Mouse (Mus musculus) forebrain, embryonic 14.5 days (tissue): ENCODE data around the gene Rere. TPM values are rescaled to one million over a fixed set of nuclear protein-coding genes. Genes with fewer than 3 reads are reported as not detected.

Experiments used
- ATAC-seq: fragments of 200-750 bp; cut with Nextera tagmentation; 2 replicates; pipeline ENCODE4 v1.8.0; 2017; ENCODE audit warnings: mild to moderate bottlenecking, moderate library complexity
- DNase-seq: peaks from one replicate; pipeline ENCODE4 v3.0.0-alpha.2; 2015; ENCODE audit warnings: low spot score
- H3K27ac ChIP-seq: fragments of 300-500 bp; sonication (generic); 2 replicates; pipeline ENCODE4 v1.5.1; 2014; ENCODE audit warnings: low read depth, mild to moderate bottlenecking, control low read depth, low read length, moderate library complexity
- H3K27me3 ChIP-seq: fragments of 300-500 bp; sonication (generic); replicated peaks from 2 replicates; pipeline ENCODE4 v1.6.1; 2014; ENCODE audit warnings: low read length, control low read depth, mixed read lengths; ENCODE audit not compliant: control insufficient read depth, insufficient read depth
- H3K36me3 ChIP-seq: fragments of 300-500 bp; sonication (generic); 2 replicates; pipeline ENCODE4 v1.6.1; 2014; ENCODE audit warnings: low read length, control low read depth; ENCODE audit not compliant: control insufficient read depth, insufficient read depth
- H3K4me1 ChIP-seq: fragments of 300-500 bp; sonication (generic); 2 replicates; pipeline ENCODE4 v1.6.1; 2014; ENCODE audit warnings: antibody characterized with exemption, low read length, control low read depth; ENCODE audit not compliant: control insufficient read depth, insufficient read depth
- H3K4me2 ChIP-seq: fragments of 300-500 bp; sonication (generic); 2 replicates; pipeline ENCODE4 v1.6.1; 2014; ENCODE audit warnings: mild to moderate bottlenecking, control low read depth, low read length
- H3K4me3 ChIP-seq: fragments of 300-500 bp; sonication (generic); 2 replicates; pipeline ENCODE4 v1.5.1; 2014; ENCODE audit warnings: low read depth, low read length, control low read depth
- H3K9ac ChIP-seq: fragments of 300-500 bp; sonication (generic); 2 replicates; pipeline ENCODE4 v1.6.1; 2014; ENCODE audit warnings: mild to moderate bottlenecking, low read length, control low read depth, moderate library complexity
- H3K9me3 ChIP-seq: fragments of 300-500 bp; sonication (generic); replicated peaks from 2 replicates; pipeline ENCODE4 v1.6.1; 2016; ENCODE audit warnings: low read length, control low read depth, mixed read lengths; ENCODE audit not compliant: control insufficient read depth
- WGBS: fragments of 180-500 bp; shearing (Covaris S2); extraction: QIAGEN DNeasy Blood & Tissue Kit; methylation state at CpG from one replicate; pipeline ENCODE4 v1.1.7; 2014; 5-methylcytosine and 5-hydroxymethylcytosine counted together
- polyA plus RNA-seq: library from polyadenylated mRNA; unstranded; fragments of >200 nt; fragmentation: Nextera tagmentation; extraction: Ambion mirVana; gene quantifications from 2 replicates; pipeline ENCODE4 v1.2.1, GENCODE M21; 2014

Gene Rere
- polyA plus RNA-seq, result 21.2 and 25.1 TPM in 2 replicates

GRCm38 (mm10) chr4:150281018-150281761 is at the start of gene Rere:
Rere (plus strand) TSS chr4:150281646.
- H3K27me3 ChIP-seq, result no peaks in the 10 kb centered on the region
- peak within 1 kb of the TSS; percentile 99 for H3K27ac ChIP-seq
- peaks cover 14% of the 10 kb centered on the region; the same call in 1 of the 2 replicates for H3K4me1 ChIP-seq
- peak within 1 kb of the TSS; percentile 98 for H3K9ac ChIP-seq
- peak; percentile 98 for DNase-seq
- no peaks in the 10 kb centered on the region for H3K9me3 ChIP-seq
- peak within 1 kb of the TSS; percentile 80 for H3K4me2 ChIP-seq
- H3K4me3 ChIP-seq, result peak within 1 kb of the TSS; percentile 100
- under 1% methylated on average over 60 of the region's 60 CpGs for WGBS
- ATAC-seq, result peak; percentile 99
- H3K36me3 ChIP-seq, result no peaks in the 10 kb centered on the region

DNA sequence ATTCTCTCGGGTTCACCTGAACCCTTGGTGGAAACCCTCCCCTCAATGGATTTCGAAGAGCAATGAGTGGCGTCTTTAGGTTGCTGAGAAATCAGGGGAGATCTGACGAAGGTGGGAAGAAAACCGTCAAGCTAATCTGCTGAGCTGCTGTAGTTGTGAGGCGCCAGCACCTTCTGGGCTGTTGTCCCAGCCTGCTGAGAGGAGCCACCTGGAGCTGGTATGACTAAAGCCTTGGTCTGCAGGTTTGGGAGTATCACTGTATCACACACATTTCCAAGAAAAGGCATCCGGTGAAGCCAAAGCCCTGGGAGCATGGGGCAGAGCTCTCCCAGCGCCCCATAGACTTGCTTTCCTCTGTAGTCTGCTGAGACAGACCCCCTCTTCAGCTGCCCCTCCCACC is 49.6 kb upstream of the Rere start:
- DNase-seq, result no peak
- Histone ChIP-seq H3K9me3 (no peaks in the 10 kb centered on the region), H3K9ac (no peak overlapping the region), H3K4me2 (no peak overlapping the region), H3K4me3 (no peak overlapping the region), H3K27ac (no peak overlapping the region), H3K4me1 (peaks cover 20% of the 10 kb centered on the region), H3K27me3 (no peaks in the 10 kb centered on the region), H3K36me3 (no peaks in the 10 kb centered on the region)
- WGBS, result 54% methylated on average over 8 of the region's 8 CpGs
- ATAC-seq, result no peak

DNA sequence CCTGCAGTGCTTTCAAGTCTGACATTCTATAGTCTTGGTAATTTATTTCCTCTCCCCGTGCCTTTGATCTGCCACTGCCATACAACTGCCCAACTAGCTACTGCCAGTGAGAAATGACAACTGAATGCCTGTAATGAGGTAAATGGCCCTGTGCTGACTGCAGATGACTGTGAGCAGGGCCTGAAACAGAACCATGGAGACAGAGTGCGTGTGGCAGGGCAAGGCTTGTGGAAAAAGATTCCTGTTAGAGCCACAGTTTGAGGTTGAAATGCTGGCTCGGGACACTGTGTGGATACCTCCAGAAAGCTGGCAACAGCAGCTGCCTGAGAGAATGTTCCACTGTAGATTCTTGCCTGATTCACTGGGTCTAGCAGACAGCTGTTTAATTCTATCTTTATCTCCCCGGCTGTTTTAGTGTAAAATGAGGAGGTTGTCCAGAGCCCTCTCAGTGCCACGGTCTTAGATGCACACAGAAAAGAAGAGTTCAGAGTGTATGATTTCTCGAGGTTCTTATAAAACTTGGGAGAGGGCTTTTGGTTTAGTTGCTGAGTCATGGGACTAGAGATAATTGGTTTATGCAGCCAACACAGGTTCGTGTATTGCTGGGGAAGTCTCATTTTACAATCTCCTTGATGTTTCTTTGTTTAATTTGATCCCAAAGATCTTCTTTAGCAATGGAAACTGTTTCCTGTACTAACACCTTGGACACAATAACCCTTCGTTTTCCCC is 46.7 kb upstream of the Rere start:
- no peak overlapping the region for H3K9ac ChIP-seq
- no peaks in the 10 kb centered on the region for H3K36me3 ChIP-seq
- H3K4me2 ChIP-seq, result no peak overlapping the region
- 18% methylated on average over 8 of the region's 8 CpGs for WGBS
- H3K9me3 ChIP-seq, result no peaks in the 10 kb centered on the region
- H3K27me3 ChIP-seq, result no peaks in the 10 kb centered on the region
- H3K4me3 ChIP-seq, result no peak overlapping the region
- H3K27ac ChIP-seq, result peak overlapping the region; percentile 17
- ATAC-seq (no peak), DNase-seq (no peak)
- peaks cover 29% of the 10 kb centered on the region for H3K4me1 ChIP-seq

- Histone ChIP-seq H3K27me3 (no peaks in the 10 kb centered on the region), H3K9me3 (no peaks in the 10 kb centered on the region), H3K9ac (no peak overlapping the region), H3K4me2 (no peak overlapping the region), H3K4me3 (no peak overlapping the region), H3K27ac (no peak overlapping the region), H3K36me3 (peaks cover 6% of the 10 kb centered on the region), H3K4me1 (peaks cover 26% of the 10 kb centered on the region)
- DNase-seq, result no peak
- 65% methylated on average over 4 of the region's 4 CpGs for WGBS
- ATAC-seq, result no peak
Measured at GRCm38 (mm10) chr4:150235585-150235984, 45.9 kb upstream of the Rere start.

GRCm38 (mm10) chr4:150236031-150236430 is 45.4 kb upstream of the Rere start:
- peaks cover 21% of the 10 kb centered on the region for H3K4me1 ChIP-seq
- DNase-seq (no peak), ATAC-seq (no peak)
- H3K36me3 ChIP-seq, result peaks cover 9% of the 10 kb centered on the region
- peak overlapping the region; percentile 85 for H3K4me3 ChIP-seq
- no peaks in the 10 kb centered on the region for H3K9me3 ChIP-seq
- H3K27me3 ChIP-seq, result no peaks in the 10 kb centered on the region
- peak overlapping the region; percentile 99 for H3K27ac ChIP-seq
- H3K4me2 ChIP-seq, result peak overlapping the region; percentile 91
- peak overlapping the region; percentile 88; the same call in 1 of the 2 replicates for H3K9ac ChIP-seq
- 83% methylated on average over 8 of the region's 8 CpGs for WGBS

GRCm38 (mm10) chr4:150236521-150237481 is 44.6 kb upstream of the Rere start, which contains the start of gene Eno1:
Eno1 (plus strand) TSS chr4:150236721.
- DNase-seq (peak; percentile 98), ATAC-seq (peak; percentile 97)
- no peaks in the 10 kb centered on the region for H3K27me3 ChIP-seq
- H3K4me2 ChIP-seq, result peak within 1 kb of the TSS; percentile 91
- no peaks in the 10 kb centered on the region for H3K9me3 ChIP-seq
- WGBS, result under 1% methylated on average over 74 of the region's 78 CpGs
- peaks cover 17% of the 10 kb centered on the region for H3K36me3 ChIP-seq
- H3K27ac ChIP-seq, result peak within 1 kb of the TSS; percentile 99
- H3K9ac ChIP-seq, result peak within 1 kb of the TSS; percentile 88
- peaks cover 19% of the 10 kb centered on the region for H3K4me1 ChIP-seq
- H3K4me3 ChIP-seq, result peak within 1 kb of the TSS; percentile 85

DNA sequence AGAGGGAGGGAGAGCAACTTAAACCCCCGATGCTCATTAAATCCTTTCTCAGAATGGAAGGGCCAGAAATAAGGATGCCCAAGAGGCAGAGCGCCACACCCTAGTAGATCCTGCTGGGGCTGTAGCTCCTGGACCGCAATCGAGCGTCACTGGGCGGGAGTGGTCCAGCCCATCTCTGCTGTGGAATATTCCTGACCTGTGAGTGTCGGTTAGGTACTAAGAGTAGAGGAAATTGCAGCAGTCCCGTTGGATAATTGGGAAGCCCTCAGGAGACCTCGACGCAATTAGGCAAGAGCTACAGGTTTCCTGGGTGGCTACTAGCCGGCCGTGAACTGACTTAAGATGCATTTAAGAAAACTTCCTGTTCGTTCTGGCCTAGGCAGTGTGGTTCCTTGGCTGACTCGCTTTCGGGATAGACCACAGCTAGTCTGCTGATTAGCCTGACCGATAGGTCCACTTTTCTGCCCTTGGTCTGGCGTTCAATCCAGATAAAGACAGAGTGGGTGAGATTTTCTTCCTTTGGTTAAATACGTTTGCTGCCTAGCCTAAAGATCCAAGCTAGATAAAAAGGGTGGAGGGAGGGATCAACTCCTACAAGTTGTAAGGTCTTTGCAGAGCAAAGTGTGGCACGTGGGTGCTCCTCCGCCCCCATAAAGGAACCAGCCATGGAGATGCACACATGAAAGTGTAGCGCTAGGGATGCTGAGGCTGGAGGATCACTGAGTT is 43.6 kb upstream of the Rere start:
- DNase-seq, result no peak
- H3K36me3 ChIP-seq, result peaks cover 27% of the 10 kb centered on the region
- no peaks in the 10 kb centered on the region for H3K27me3 ChIP-seq

More for the DNA sequence above, 43.6 kb upstream of the Rere start:
- no peak for ATAC-seq
- Histone ChIP-seq H3K9ac (peak overlapping the region; percentile 88), H3K4me2 (peak overlapping the region; percentile 91), H3K27ac (peak overlapping the region; percentile 99; the same call in 1 of the 2 replicates), H3K9me3 (no peaks in the 10 kb centered on the region), H3K4me3 (peak overlapping the region; percentile 85), H3K4me1 (peaks cover 19% of the 10 kb centered on the region)
- under 1% methylated on average over 21 of the region's 21 CpGs for WGBS
